Mouse (Mus musculus): ENCODE results near the gene Hnrnpul1. TPM values are rescaled to one million over a fixed set of nuclear protein-coding genes. Genes with fewer than 3 reads are reported as not detected.

The Hnrnpul1 gene
- total RNA-seq, 1 experiment: 67.1 TPM

- Histone ChIP-seq H3K4me1 (ENCODE audit: control insufficient read depth in 2 of 2, insufficient read depth in 2 of 2, low read length in 2 of 2, poor library complexity in 1 of 2) (peaks cover 4 to 14% of the 10 kb centered on the region in 2 experiments), H3K4me3 (ENCODE audit: insufficient read depth in 1 of 2, low read depth in 1 of 2, low read length in 2 of 2, poor library complexity in 1 of 2, severe bottlenecking in 1 of 2) (peak within 1 kb of the TSS; percentile 65 to 71), H3K9me3 (ENCODE audit: control insufficient read depth, insufficient read depth, low read depth, low read length) (no peaks in the 10 kb centered on the region), H3K27ac (ENCODE audit: insufficient read depth, low read depth, low read length, poor library complexity, severe bottlenecking) (no peak within 1 kb of the TSS), H3K9ac (ENCODE audit: insufficient read depth, low read depth, low read length, poor library complexity, severe bottlenecking) (peak within 1 kb of the TSS; percentile 54), H3K36me3 (ENCODE audit: control insufficient read depth, insufficient read depth, low read length, poor library complexity, severe bottlenecking) (peaks cover 4% of the 10 kb centered on the region; the same call in 1 of the 2 replicates)
- TF ChIP-seq MAFK (IDR thresholded peaks at IDR 0.05; ENCODE audit: insufficient read depth, low read depth, low read length) (no peak), CHD2 (IDR thresholded peaks at IDR 0.05; ENCODE audit: low read depth, low read length) (no peak), ZC3H11A (IDR thresholded peaks at IDR 0.05; ENCODE audit: borderline replicate concordance, low read depth, low read length) (no peak), HCFC1 (IDR thresholded peaks at IDR 0.05; ENCODE audit: borderline replicate concordance, insufficient read depth, low read length) (no peak), ZNF384 (IDR thresholded peaks at IDR 0.05; ENCODE audit: low read depth, low read length) (no peak)
- DNase-seq (ENCODE audit: low read depth, low spot score): no peak
- in situ Hi-C loops (cut with MboI; ENCODE audit: low sequenced_read_pairs in 2 of 2, unreplicated experiment in 2 of 2): no loop called here
Measured at GRCm38 (mm10) chr7:25674719-25675300, 79.7 kb downstream of the Hnrnpul1 start, which contains the start of gene Tmem91. Gene Tmem91, minus strand, starts transcription at chr7:25675166.

GRCm38 (mm10) chr7:25674297-25674696 is 80.3 kb downstream of the Hnrnpul1 start:
- Histone ChIP-seq H3K4me3 (ENCODE audit: insufficient read depth in 1 of 2, low read depth in 1 of 2, low read length in 2 of 2, poor library complexity in 1 of 2, severe bottlenecking in 1 of 2) (peak overlapping the region; percentile 65 to 71; a peak in 3 of 4 replicates), H3K27ac (ENCODE audit: insufficient read depth, low read depth, low read length, poor library complexity, severe bottlenecking) (no peak overlapping the region), H3K9me3 (ENCODE audit: control insufficient read depth, insufficient read depth, low read depth, low read length) (no peaks in the 10 kb centered on the region), H3K4me1 (ENCODE audit: control insufficient read depth in 2 of 2, insufficient read depth in 2 of 2, low read length in 2 of 2, poor library complexity in 1 of 2) (peaks cover 5 to 16% of the 10 kb centered on the region in 2 experiments), H3K9ac (ENCODE audit: insufficient read depth, low read depth, low read length, poor library complexity, severe bottlenecking) (peak overlapping the region; percentile 54; the same call in 1 of the 2 replicates), H3K36me3 (ENCODE audit: control insufficient read depth, insufficient read depth, low read length, poor library complexity, severe bottlenecking) (peaks cover 4% of the 10 kb centered on the region; the same call in 1 of the 2 replicates)
- TF ChIP-seq CHD2 (IDR thresholded peaks at IDR 0.05; ENCODE audit: low read depth, low read length) (no peak), ZNF384 (IDR thresholded peaks at IDR 0.05; ENCODE audit: low read depth, low read length) (no peak), MAFK (IDR thresholded peaks at IDR 0.05; ENCODE audit: insufficient read depth, low read depth, low read length) (no peak), HCFC1 (IDR thresholded peaks at IDR 0.05; ENCODE audit: borderline replicate concordance, insufficient read depth, low read length) (no peak), ZC3H11A (IDR thresholded peaks at IDR 0.05; ENCODE audit: borderline replicate concordance, low read depth, low read length) (no peak)
- in situ Hi-C loops (cut with MboI; ENCODE audit: low sequenced_read_pairs in 2 of 2, unreplicated experiment in 2 of 2): no loop called here
- DNase-seq (ENCODE audit: low read depth, low spot score): no peak

GRCm38 (mm10) chr7:25672442-25672841 is 82.1 kb downstream of the Hnrnpul1 start:
- DNase-seq (ENCODE audit: low read depth, low spot score): no peak
- Histone ChIP-seq H3K9me3 (ENCODE audit: control insufficient read depth, insufficient read depth, low read depth, low read length) (no peaks in the 10 kb centered on the region), H3K4me1 (ENCODE audit: control insufficient read depth in 2 of 2, insufficient read depth in 2 of 2, low read length in 2 of 2, poor library complexity in 1 of 2) (peaks cover 5 to 31% of the 10 kb centered on the region in 2 experiments), H3K36me3 (ENCODE audit: control insufficient read depth, insufficient read depth, low read length, poor library complexity, severe bottlenecking) (peaks cover 17% of the 10 kb centered on the region), H3K4me3 (ENCODE audit: insufficient read depth in 1 of 2, low read depth in 1 of 2, low read length in 2 of 2, poor library complexity in 1 of 2, severe bottlenecking in 1 of 2) (no peak overlapping the region), H3K27ac (ENCODE audit: insufficient read depth, low read depth, low read length, poor library complexity, severe bottlenecking) (no peak overlapping the region), H3K9ac (ENCODE audit: insufficient read depth, low read depth, low read length, poor library complexity, severe bottlenecking) (no peak overlapping the region)
- TF ChIP-seq MAFK (IDR thresholded peaks at IDR 0.05; ENCODE audit: insufficient read depth, low read depth, low read length) (no peak), CHD2 (IDR thresholded peaks at IDR 0.05; ENCODE audit: low read depth, low read length) (no peak), ZNF384 (IDR thresholded peaks at IDR 0.05; ENCODE audit: low read depth, low read length) (no peak), HCFC1 (IDR thresholded peaks at IDR 0.05; ENCODE audit: borderline replicate concordance, insufficient read depth, low read length) (no peak), ZC3H11A (IDR thresholded peaks at IDR 0.05; ENCODE audit: borderline replicate concordance, low read depth, low read length) (no peak)
- in situ Hi-C loops (cut with MboI; ENCODE audit: low sequenced_read_pairs in 2 of 2, unreplicated experiment in 2 of 2): no loop called here

GRCm38 (mm10) chr7:25671686-25672085 is 82.9 kb downstream of the Hnrnpul1 start:
- Histone ChIP-seq H3K36me3 (ENCODE audit: control insufficient read depth, insufficient read depth, low read length, poor library complexity, severe bottlenecking) (peaks cover 23% of the 10 kb centered on the region), H3K9ac (ENCODE audit: insufficient read depth, low read depth, low read length, poor library complexity, severe bottlenecking) (no peak overlapping the region), H3K4me3 (ENCODE audit: insufficient read depth in 1 of 2, low read depth in 1 of 2, low read length in 2 of 2, poor library complexity in 1 of 2, severe bottlenecking in 1 of 2) (no peak overlapping the region), H3K4me1 (ENCODE audit: control insufficient read depth in 2 of 2, insufficient read depth in 2 of 2, low read length in 2 of 2, poor library complexity in 1 of 2) (peaks cover 5 to 34% of the 10 kb centered on the region in 2 experiments), H3K27ac (ENCODE audit: insufficient read depth, low read depth, low read length, poor library complexity, severe bottlenecking) (no peak overlapping the region), H3K9me3 (ENCODE audit: control insufficient read depth, insufficient read depth, low read depth, low read length) (no peaks in the 10 kb centered on the region)
- in situ Hi-C loops (cut with MboI; ENCODE audit: low sequenced_read_pairs in 2 of 2, unreplicated experiment in 2 of 2): no loop called here
- DNase-seq (ENCODE audit: low read depth, low spot score): no peak
- TF ChIP-seq HCFC1 (IDR thresholded peaks at IDR 0.05; ENCODE audit: borderline replicate concordance, insufficient read depth, low read length): no peak
- TF ChIP-seq ZC3H11A (IDR thresholded peaks at IDR 0.05; ENCODE audit: borderline replicate concordance, low read depth, low read length): no peak
- no peak for TF ChIP-seq ZNF384 (IDR thresholded peaks at IDR 0.05; ENCODE audit: low read depth, low read length)
- no peak for TF ChIP-seq CHD2 (IDR thresholded peaks at IDR 0.05; ENCODE audit: low read depth, low read length)
- TF ChIP-seq MAFK (IDR thresholded peaks at IDR 0.05; ENCODE audit: insufficient read depth, low read depth, low read length): no peak

Other genes with a start within 250 kb of the Hnrnpul1 start
- 0.31 and 0.53 TPM in 2 replicates for gene Ceacam2, start 214.9 kb downstream of the Hnrnpul1 start, total RNA-seq (2012; rRNA removed)
- not detected in 2 replicates for gene Erich4, start 138.9 kb downstream of the Hnrnpul1 start, total RNA-seq (2012; rRNA removed)
- gene Dmac2, start 135.3 kb downstream of the Hnrnpul1 start, total RNA-seq (2012; rRNA removed): 30.0 and 39.3 TPM in 2 replicates
- 1.7 and 2.3 TPM in 2 replicates for gene B3gnt8, start 128.1 kb downstream of the Hnrnpul1 start, total RNA-seq (2012; rRNA removed)
- gene Bckdha, start 95.8 kb downstream of the Hnrnpul1 start, total RNA-seq (2012; rRNA removed): 96.0 and 116 TPM in 2 replicates
- 170 and 182 TPM in 2 replicates for gene Exosc5, start 95.6 kb downstream of the Hnrnpul1 start, total RNA-seq (2012; rRNA removed)
- gene Tmem91, start 79.6 kb downstream of the Hnrnpul1 start, total RNA-seq (2012; rRNA removed): 0.94 and 2.6 TPM in 2 replicates
- 4.1 and 5.5 TPM in 2 replicates for gene B9d2, start 74.0 kb downstream of the Hnrnpul1 start, total RNA-seq (2012; rRNA removed)
- 6.3 and 7.1 TPM in 2 replicates for gene Tgfb1, start 67.8 kb downstream of the Hnrnpul1 start, total RNA-seq (2012; rRNA removed)
- gene Ccdc97, start 35.7 kb downstream of the Hnrnpul1 start, total RNA-seq (2012; rRNA removed): 20.3 and 21.7 TPM in 2 replicates
- 27.1 and 56.5 TPM in 2 replicates for gene Axl, start 33.9 kb upstream of the Hnrnpul1 start, total RNA-seq (2012; rRNA removed)
- gene Cyp2s1, start 62.2 kb upstream of the Hnrnpul1 start, total RNA-seq (2012; rRNA removed): 11.2 and 12.9 TPM in 2 replicates
- gene Cyp2b10, start 142.9 kb upstream of the Hnrnpul1 start, total RNA-seq (2012; rRNA removed): not detected in 2 replicates

Data from ES-E14 (cell line).